Mouse (Mus musculus): ENCODE data around the gene Rprd2. TPM values are rescaled to one million over a fixed set of nuclear protein-coding genes. Genes with fewer than 3 reads are reported as not detected.

The Rprd2 gene
- polyA plus RNA-seq, 1 experiment from 2014 or later, result 11.8 TPM

Small RNA genes within 50 kb of the gene (microRNA-seq; reads per million reads assigned to microRNA genes)
- gene Mir7014, result not detected

Other genes starting within 250 kb of the Rprd2 start
- 29.7 and 30.5 TPM in 2 replicates for gene Golph3l, start 229.9 kb downstream of the Rprd2 start, polyA plus RNA-seq (2016; fragmentation: Nextera tagmentation; extraction: Ambion mirVana)
- gene Ensa, start 193.9 kb downstream of the Rprd2 start, polyA plus RNA-seq (2016; fragmentation: Nextera tagmentation; extraction: Ambion mirVana), result 42.9 and 45.0 TPM in 2 replicates
- gene Mcl1, start 160.1 kb downstream of the Rprd2 start, polyA plus RNA-seq (2016; fragmentation: Nextera tagmentation; extraction: Ambion mirVana), result 66.5 and 73.8 TPM in 2 replicates
- gene Adamtsl4, start 130.9 kb downstream of the Rprd2 start, polyA plus RNA-seq (2016; fragmentation: Nextera tagmentation; extraction: Ambion mirVana), result 0.30 and 0.35 TPM in 2 replicates
- gene Ecm1, start 79.3 kb downstream of the Rprd2 start, polyA plus RNA-seq (2016; fragmentation: Nextera tagmentation; extraction: Ambion mirVana), result 14.1 and 15.2 TPM in 2 replicates
- gene Tars2, start 58.7 kb downstream of the Rprd2 start, polyA plus RNA-seq (2016; fragmentation: Nextera tagmentation; extraction: Ambion mirVana), result 66.1 and 66.3 TPM in 2 replicates
- gene Prpf3, start 37.0 kb upstream of the Rprd2 start, polyA plus RNA-seq (2016; fragmentation: Nextera tagmentation; extraction: Ambion mirVana), result 41.4 and 44.3 TPM in 2 replicates
- 280 and 285 TPM in 2 replicates for gene Mrps21, start 52.7 kb upstream of the Rprd2 start, polyA plus RNA-seq (2016; fragmentation: Nextera tagmentation; extraction: Ambion mirVana)
- 2.4 and 2.8 TPM in 2 replicates for gene Ciart, start 63.4 kb upstream of the Rprd2 start, polyA plus RNA-seq (2016; fragmentation: Nextera tagmentation; extraction: Ambion mirVana)
- 6.7 and 8.2 TPM in 2 replicates for gene BC028528, start 73.1 kb upstream of the Rprd2 start, polyA plus RNA-seq (2016; fragmentation: Nextera tagmentation; extraction: Ambion mirVana)
- gene Aph1a, start 75.1 kb upstream of the Rprd2 start, polyA plus RNA-seq (2016; fragmentation: Nextera tagmentation; extraction: Ambion mirVana), result 16.5 and 19.0 TPM in 2 replicates
- 10.3 and 10.6 TPM in 2 replicates for gene Car14, start 85.8 kb upstream of the Rprd2 start, polyA plus RNA-seq (2016; fragmentation: Nextera tagmentation; extraction: Ambion mirVana)
- 185 and 198 TPM in 2 replicates for gene Anp32e, start 110.4 kb upstream of the Rprd2 start, polyA plus RNA-seq (2016; fragmentation: Nextera tagmentation; extraction: Ambion mirVana)
- 9.4 and 10.4 TPM in 2 replicates for gene Plekho1, start 177.1 kb upstream of the Rprd2 start, polyA plus RNA-seq (2016; fragmentation: Nextera tagmentation; extraction: Ambion mirVana)
- gene Vps45, start 239.6 kb upstream of the Rprd2 start, polyA plus RNA-seq (2016; fragmentation: Nextera tagmentation; extraction: Ambion mirVana), result 17.6 and 18.6 TPM in 2 replicates

Data from liver, embryonic 12.5 days (tissue).